ENCODE assay signal across 22 mouse cellular contexts in the genomic region with DNA sequence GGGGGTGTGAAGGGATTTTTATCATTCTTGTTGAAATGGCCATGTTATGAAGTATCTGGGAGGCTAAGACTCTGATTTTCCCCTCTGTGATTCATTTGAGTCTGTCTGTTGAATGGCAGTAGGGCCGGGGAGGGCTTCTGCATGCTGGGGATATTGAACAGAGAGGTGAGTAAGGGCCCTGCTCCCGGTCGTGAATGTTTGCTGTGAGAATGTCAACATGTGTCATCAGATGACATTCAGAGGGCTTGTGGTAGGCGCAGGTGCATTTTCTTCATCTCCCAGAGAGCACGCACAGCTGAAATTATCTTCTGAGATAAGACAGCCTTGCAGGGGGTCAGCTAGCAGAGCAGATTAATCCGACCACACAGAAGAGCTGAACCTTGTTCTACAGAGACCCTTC. TPM values are rescaled to one million over a fixed set of nuclear protein-coding genes. Genes with fewer than 3 reads are reported as not detected.
DNase-seq lines count a peak whose midpoint lies in the region; ATAC-seq and TF ChIP-seq lines count a peak whose summit lies in the region.
"Had no signal": no experiment of that assay in that cellular context is flagged by ENCODE, and none has a peak within 500 bp of the region (broad histone marks: within the 10 kb centered on the region; RNA-seq: fewer than 3 reads in every experiment).

No protein-coding gene starts in this region.

- H3K27ac ChIP-seq in gastrocnemius, adult 2 months, result no peak overlapping the region
- H3K27ac ChIP-seq in thymus, adult 2 months (ENCODE audit: control insufficient read depth, insufficient read depth, low read length), result no peak overlapping the region
- no peak overlapping the region for H3K27ac ChIP-seq in midbrain, embryonic 14.5 days (replicated peaks; ENCODE audit: low read depth, low read length)
- H3K27ac ChIP-seq: embryonic facial prominence, embryonic 15.5 days; forebrain, embryonic 10.5 days; hindbrain, embryonic 10.5 days; hindbrain, embryonic 14.5 days had no signal

- intact Hi-C loops in gastrocnemius, adult 2 months (cut with DNase I), result loop anchor here (5.0 kb wide), 1 partner anchor 253 kb away; no protein-coding TSS in a partner anchor
- intact Hi-C loops in gastrocnemius, postnatal 14 days (cut with DNase I; ENCODE audit: low total_unique reads), result no loop called here

- peaks cover 7% of the 10 kb centered on the region for H3K4me1 ChIP-seq in thymus, adult 2 months (replicated peaks; ENCODE audit: control insufficient read depth, insufficient read depth, low read length)
- peaks cover 3% of the 10 kb centered on the region; the same call in 1 of the 2 replicates for H3K4me1 ChIP-seq in midbrain, embryonic 14.5 days (ENCODE audit: control insufficient read depth, insufficient read depth, low read length)
- H3K4me1 ChIP-seq: embryonic facial prominence, embryonic 15.5 days; hindbrain, embryonic 10.5 days had no signal

- peak; percentile 14 for DNase-seq in gastrocnemius, adult 2 months
- DNase-seq in gastrocnemius, postnatal 14 days, result no peak
- peak; percentile 8 for DNase-seq in thymus, adult 2 months
- peak; percentile 34 for DNase-seq in thymus, postnatal 25 days
- DNase-seq in ovary, adult 18-20 months (ENCODE audit: low spot score), result no peak
- DNase-seq in ovary, postnatal 10 days (ENCODE audit: low spot score), result no peak
- DNase-seq in midbrain, embryonic 14.5 days, result no peak
- DNase-seq: adrenal gland, adult 8-10 months; adrenal gland, postnatal 36 days; cerebellum, adult 11 months; cerebellum, adult 8-10 months; cerebellum, postnatal 14 days; embryo, embryonic 11 days; heart, adult 18-20 months had no signal

- H3K9ac ChIP-seq in midbrain, embryonic 14.5 days (replicated peaks; ENCODE audit: low read length), result no peak overlapping the region
- H3K9ac ChIP-seq: embryonic facial prominence, embryonic 15.5 days; hindbrain, embryonic 14.5 days had no signal

- TF ChIP-seq CTCF in gastrocnemius, adult 2 months (IDR thresholded peaks at IDR 0.05), result no peak
- no peak for TF ChIP-seq CTCF in thymus, adult 2 months (IDR thresholded peaks at IDR 0.05; ENCODE audit: borderline replicate concordance, control insufficient read depth, extremely low read depth, insufficient read depth, low read length, poor library complexity)

- TF ChIP-seq POLR2A in thymus, adult 2 months (IDR thresholded peaks at IDR 0.05; ENCODE audit: control insufficient read depth, extremely low read depth, insufficient read depth, low read length, poor library complexity), result no peak

- no peak overlapping the region for H3K4me3 ChIP-seq in gastrocnemius, adult 2 months
- no peak overlapping the region for H3K4me3 ChIP-seq in thymus, adult 2 months (ENCODE audit: control insufficient read depth, insufficient read depth, low read length)
- no peak overlapping the region for H3K4me3 ChIP-seq in midbrain, embryonic 14.5 days (replicated peaks; ENCODE audit: low read depth, low read length)
- H3K4me3 ChIP-seq: embryonic facial prominence, embryonic 15.5 days; erythroblast, embryonic 14.5 days; forebrain, embryonic 10.5 days; hindbrain, embryonic 10.5 days had no signal

- no peaks in the 10 kb centered on the region for H3K36me3 ChIP-seq in thymus, adult 2 months (ENCODE audit: control insufficient read depth, insufficient read depth, low read length)
- H3K36me3 ChIP-seq in midbrain, embryonic 14.5 days (ENCODE audit: control insufficient read depth, insufficient read depth, low read length), result no peaks in the 10 kb centered on the region
- H3K36me3 ChIP-seq: embryonic facial prominence, embryonic 15.5 days; forebrain, embryonic 10.5 days; G1E; hindbrain, embryonic 10.5 days had no signal

- no peaks in the 10 kb centered on the region for H3K27me3 ChIP-seq in thymus, adult 2 months (ENCODE audit: control insufficient read depth, insufficient read depth, low read length)
- H3K27me3 ChIP-seq in midbrain, embryonic 14.5 days (ENCODE audit: control insufficient read depth, insufficient read depth, low read length), result no peaks in the 10 kb centered on the region
- H3K27me3 ChIP-seq: embryonic facial prominence, embryonic 15.5 days had no signal

- no peak for ATAC-seq in midbrain, embryonic 14.5 days (ENCODE audit: low FRiP score, low TSS enrichment)
- ATAC-seq: forebrain, embryonic 14.5 days had no signal

- WGBS in thymus, adult 2 months, result 21% methylated on average over 6 of the region's 6 CpGs
- 50% methylated on average over 6 of the region's 6 CpGs for WGBS in midbrain, embryonic 14.5 days

- no peaks in the 10 kb centered on the region for H3K9me3 ChIP-seq in midbrain, embryonic 14.5 days (ENCODE audit: control insufficient read depth, low read length)
- H3K9me3 ChIP-seq: embryonic facial prominence, embryonic 15.5 days; forebrain, embryonic 10.5 days; G1E; hindbrain, embryonic 10.5 days had no signal

- no peak overlapping the region for H3K4me2 ChIP-seq in midbrain, embryonic 14.5 days (ENCODE audit: low read length)
- H3K4me2 ChIP-seq: embryonic facial prominence, embryonic 15.5 days; heart, embryonic 11.5 days; hindbrain, embryonic 14.5 days had no signal

RNA-seq across cellular contexts. Expression of a gene that starts 52.2 kb away (rescaled TPM):
- total RNA-seq in gastrocnemius, adult 2 months (2021), result 1 to 10 TPM; 4.7 to 7.1 TPM
- total RNA-seq in gastrocnemius, postnatal 14 days (2021), result 1 to 10 TPM; 5.0 to 6.4 TPM
- polyA plus RNA-seq in thymus, adult 2 months (2012; rRNA removed), result 5.6 and 6.8 TPM in 2 replicates
- polyA plus RNA-seq in midbrain, embryonic 14.5 days (2014; fragmentation: Nextera tagmentation; extraction: Ambion mirVana), result 10.4 and 12.8 TPM in 2 replicates

Comparison
In these comparisons a context has a peak if more than half of its experiments do, and no peak if none do; other contexts are left out.
1. DNase-seq: peak in gastrocnemius, adult 2 months (single experiment), thymus, adult 2 months (single experiment) and thymus, postnatal 25 days (single experiment); none in gastrocnemius, postnatal 14 days (single experiment), ovary, adult 18-20 months (single experiment), ovary, postnatal 10 days (single experiment) and midbrain, embryonic 14.5 days (single experiment).